Mouse (Mus musculus) stomach, postnatal 0 days (tissue): ENCODE measurements around the gene Gp1bb. TPM values are rescaled to one million over a fixed set of nuclear protein-coding genes. Genes with fewer than 3 reads are reported as not detected.

Experiments used
- ATAC-seq: fragments of 200-750 bp; cut with Nextera tagmentation; 2 replicates; pipeline ENCODE4 v1.8.0; 2017; ENCODE audit not compliant: low FRiP score, low TSS enrichment
- DNase-seq: peaks from one replicate; pipeline ENCODE4 v3.0.0-alpha.2; 2016; ENCODE audit warnings: low spot score
- H3K27ac ChIP-seq: fragments of 300-500 bp; sonication (generic); replicated peaks from 2 replicates; pipeline ENCODE4 v1.5.1; 2014; ENCODE audit warnings: mild to moderate bottlenecking, control low read depth
- H3K27me3 ChIP-seq: fragments of 300-500 bp; sonication (generic); 2 replicates; pipeline ENCODE4 v1.6.1; 2014; ENCODE audit warnings: low read length; ENCODE audit not compliant: control insufficient read depth, insufficient read depth
- H3K36me3 ChIP-seq: fragments of 300-500 bp; sonication (generic); 2 replicates; pipeline ENCODE4 v1.6.1; 2014; ENCODE audit warnings: low read length, mixed read lengths; ENCODE audit not compliant: control insufficient read depth, insufficient read depth
- H3K4me1 ChIP-seq: fragments of 300-500 bp; sonication (generic); replicated peaks from 2 replicates; pipeline ENCODE4 v1.6.1; 2014; ENCODE audit warnings: antibody characterized with exemption; ENCODE audit not compliant: control insufficient read depth, insufficient read depth
- H3K4me2 ChIP-seq: fragments of 300-500 bp; sonication (generic); replicated peaks from 2 replicates; pipeline ENCODE4 v1.6.1; 2014; ENCODE audit warnings: low read depth, mild to moderate bottlenecking, control low read depth, moderate library complexity
- H3K4me3 ChIP-seq: fragments of 300-500 bp; sonication (generic); 2 replicates; pipeline ENCODE4 v1.5.1; 2014; ENCODE audit warnings: low read depth, low read length, control low read depth
- H3K9ac ChIP-seq: fragments of 300-500 bp; sonication (generic); 2 replicates; pipeline ENCODE4 v1.6.1; 2014; ENCODE audit warnings: mild to moderate bottlenecking, low read length, control low read depth, mixed read lengths
- H3K9me3 ChIP-seq: fragments of 300-500 bp; sonication (generic); 2 replicates; pipeline ENCODE4 v1.6.1; 2016; ENCODE audit warnings: low read length; ENCODE audit not compliant: control insufficient read depth
- CTCF ChIP-seq: IDR thresholded peaks from 2 replicates; pipeline ENCODE4 v1.5.1; 2016; ENCODE audit warnings: antibody characterized with exemption, low read depth, mild to moderate bottlenecking, moderate library complexity
- EP300 ChIP-seq: optimal IDR thresholded peaks from 2 replicates; pipeline ENCODE3; 2016; ENCODE audit warnings: antibody characterized with exemption
- WGBS: fragments of 180-500 bp; shearing (Covaris S2); extraction: QIAGEN DNeasy Blood & Tissue Kit; methylation state at CpG from one replicate; pipeline ENCODE4 v1.1.7; 2014; 5-methylcytosine and 5-hydroxymethylcytosine counted together
- polyA plus RNA-seq: library from polyadenylated mRNA; unstranded; fragments of >200 nt; fragmentation: Nextera tagmentation; extraction: Ambion mirVana; gene quantifications from 2 replicates; pipeline ENCODE4 v1.2.1, GENCODE M21; 2015

Gp1bb gene
- polyA plus RNA-seq, 1 experiment from 2014 or later: 4.6 TPM

GRCm38 (mm10) chr16:18620201-18620600, 2.0 kb downstream of the Gp1bb start:
- 52% methylated on average over 6 of the region's 6 CpGs for WGBS
- ATAC-seq (no peak), DNase-seq (no peak)
- no peak overlapping the region for H3K27ac ChIP-seq
- no peak overlapping the region for H3K9ac ChIP-seq
- H3K4me1 ChIP-seq: 0 out of 2 replicates have a peak, but pooled peaks cover 2% of the 10 kb centered on the region
- H3K4me2 ChIP-seq: peak overlapping the region; percentile 83; the same call in 1 of the 2 replicates
- H3K27me3 ChIP-seq: peaks cover 28% of the 10 kb centered on the region
- H3K4me3 ChIP-seq: no peak overlapping the region
- TF ChIP-seq EP300 (no peak), CTCF (no peak)
- no peaks in the 10 kb centered on the region; the same call in 1 of the 2 replicates for H3K36me3 ChIP-seq
- no peaks in the 10 kb centered on the region for H3K9me3 ChIP-seq

GRCm38 (mm10) chr16:18619110-18619509, 3.1 kb downstream of the Gp1bb start:
- no peak for TF ChIP-seq EP300
- ATAC-seq (no peak), DNase-seq (no peak)
- H3K27ac ChIP-seq: no peak overlapping the region
- 0 out of 2 replicates have a peak, but pooled peaks cover 2% of the 10 kb centered on the region for H3K4me1 ChIP-seq
- no peaks in the 10 kb centered on the region for H3K9me3 ChIP-seq
- WGBS: 66% methylated on average over 4 of the region's 4 CpGs
- H3K27me3 ChIP-seq: peaks cover 24% of the 10 kb centered on the region
- H3K4me3 ChIP-seq: no peak overlapping the region
- H3K9ac ChIP-seq: no peak overlapping the region
- H3K4me2 ChIP-seq: no peak overlapping the region
- no peaks in the 10 kb centered on the region; the same call in 1 of the 2 replicates for H3K36me3 ChIP-seq

GRCm38 (mm10) chr16:18618297-18618696, 3.9 kb downstream of the Gp1bb start:
- peaks cover 24% of the 10 kb centered on the region for H3K27me3 ChIP-seq
- TF ChIP-seq EP300: no peak
- TF ChIP-seq CTCF: no peak

GRCm38 (mm10) chr16:18617370-18618065, 4.7 kb downstream of the Gp1bb start:
- no peak overlapping the region for H3K9ac ChIP-seq
- TF ChIP-seq EP300 (no peak), CTCF (peak; percentile 97)
- H3K27ac ChIP-seq: no peak overlapping the region
- 3% methylated on average over 27 of the region's 27 CpGs for WGBS
- H3K27me3 ChIP-seq: peaks cover 17% of the 10 kb centered on the region
- no peaks in the 10 kb centered on the region for H3K9me3 ChIP-seq
- no peaks in the 10 kb centered on the region for H3K36me3 ChIP-seq
- H3K4me2 ChIP-seq: peak overlapping the region; percentile 34
- 0 out of 2 replicates have a peak, but pooled peaks cover 2% of the 10 kb centered on the region for H3K4me1 ChIP-seq
- DNase-seq (peak; percentile 89), ATAC-seq (peak; percentile 68)
- no peak overlapping the region for H3K4me3 ChIP-seq

More at GRCm38 (mm10) chr16:18618297-18618696, 3.9 kb downstream of the Gp1bb start:
- no peaks in the 10 kb centered on the region for H3K36me3 ChIP-seq
- no peaks in the 10 kb centered on the region for H3K9me3 ChIP-seq
- no peak overlapping the region for H3K27ac ChIP-seq
- no peak overlapping the region for H3K9ac ChIP-seq
- 73% methylated on average over 2 of the region's 2 CpGs for WGBS
- H3K4me1 ChIP-seq: 0 out of 2 replicates have a peak, but pooled peaks cover 2% of the 10 kb centered on the region
- DNase-seq (no peak), ATAC-seq (no peak)
- no peak overlapping the region for H3K4me3 ChIP-seq
- no peak overlapping the region for H3K4me2 ChIP-seq

GRCm38 (mm10) chr16:18613301-18613700, 8.9 kb downstream of the Gp1bb start:
- H3K4me2 ChIP-seq: no peak overlapping the region
- 80% methylated on average over 3 of the region's 3 CpGs for WGBS
- TF ChIP-seq EP300 (no peak), CTCF (no peak)
- H3K4me1 ChIP-seq: no peaks in the 10 kb centered on the region
- no peak overlapping the region for H3K27ac ChIP-seq
- no peak overlapping the region for H3K4me3 ChIP-seq
- H3K36me3 ChIP-seq: no peaks in the 10 kb centered on the region
- ATAC-seq: no peak
- DNase-seq: no peak
- H3K9ac ChIP-seq: no peak overlapping the region
- H3K27me3 ChIP-seq: no peaks in the 10 kb centered on the region
- H3K9me3 ChIP-seq: no peaks in the 10 kb centered on the region

GRCm38 (mm10) chr16:18611752-18612151, 10.5 kb downstream of the Gp1bb start:
- H3K4me3 ChIP-seq: no peak overlapping the region
- H3K27ac ChIP-seq: no peak overlapping the region
- H3K36me3 ChIP-seq: no peaks in the 10 kb centered on the region
- no peak for ATAC-seq
- no peak for TF ChIP-seq CTCF
- no peak for TF ChIP-seq EP300
- H3K4me1 ChIP-seq: no peaks in the 10 kb centered on the region
- H3K27me3 ChIP-seq: no peaks in the 10 kb centered on the region
- H3K9ac ChIP-seq: 0 out of 2 replicates have a peak overlapping the region, but pooled peaks have one; percentile 18
- DNase-seq: no peak
- H3K9me3 ChIP-seq: no peaks in the 10 kb centered on the region
- WGBS: 65% methylated on average over 12 of the region's 13 CpGs
- H3K4me2 ChIP-seq: no peak overlapping the region
